Mouse (Mus musculus): ENCODE results near the gene Tmem144. TPM values are rescaled to one million over a fixed set of nuclear protein-coding genes. Genes with fewer than 3 reads are reported as not detected.

Tmem144 gene
- total RNA-seq, 2 experiments from 2014 or later = 3.5 TPM; not detected in 1

DNA sequence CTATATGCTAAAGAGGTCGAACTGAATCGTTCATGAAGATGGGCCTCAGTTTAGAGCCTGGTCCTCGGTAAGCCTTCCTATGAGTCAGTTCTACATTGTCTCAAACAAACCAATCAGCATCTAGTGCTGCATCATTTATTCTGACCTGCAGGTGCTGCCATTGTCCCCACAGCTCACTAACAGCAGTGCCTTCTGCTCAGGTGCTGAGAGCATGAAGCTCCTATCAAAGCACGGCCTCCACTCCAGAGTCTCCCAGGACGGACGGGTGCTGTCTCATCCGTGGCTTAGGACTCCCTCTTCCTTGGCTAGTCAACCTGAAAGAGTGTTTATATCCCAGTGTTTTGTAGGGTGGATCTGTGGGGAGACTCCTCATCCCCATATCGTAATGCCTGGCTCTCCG lies 14.0 kb upstream of the Tmem144 start:
- ATAC-seq (replicated peaks; ENCODE audit: low FRiP score, poor library complexity, severe bottlenecking) = no peak

DNA sequence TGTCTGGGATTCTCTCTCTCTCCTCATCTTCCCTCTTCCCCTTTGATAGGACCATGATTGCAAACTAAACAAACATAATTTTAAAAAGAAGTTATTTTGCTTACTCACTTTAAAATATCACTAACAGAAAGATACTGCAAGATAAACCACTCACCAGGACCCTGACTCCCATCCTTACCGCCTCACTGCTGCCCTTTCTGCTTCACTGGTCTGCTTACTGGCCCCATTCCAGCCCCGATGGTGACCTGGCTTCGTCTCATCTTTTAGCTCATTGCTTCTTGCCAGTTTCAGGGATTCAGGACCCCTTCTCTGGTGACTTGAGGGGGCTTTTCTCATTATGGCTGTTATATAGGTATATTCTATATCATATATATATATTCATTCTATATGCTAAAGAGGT lies 13.5 kb upstream of the Tmem144 start:
- ATAC-seq (replicated peaks; ENCODE audit: low FRiP score, poor library complexity, severe bottlenecking) = no peak

DNA sequence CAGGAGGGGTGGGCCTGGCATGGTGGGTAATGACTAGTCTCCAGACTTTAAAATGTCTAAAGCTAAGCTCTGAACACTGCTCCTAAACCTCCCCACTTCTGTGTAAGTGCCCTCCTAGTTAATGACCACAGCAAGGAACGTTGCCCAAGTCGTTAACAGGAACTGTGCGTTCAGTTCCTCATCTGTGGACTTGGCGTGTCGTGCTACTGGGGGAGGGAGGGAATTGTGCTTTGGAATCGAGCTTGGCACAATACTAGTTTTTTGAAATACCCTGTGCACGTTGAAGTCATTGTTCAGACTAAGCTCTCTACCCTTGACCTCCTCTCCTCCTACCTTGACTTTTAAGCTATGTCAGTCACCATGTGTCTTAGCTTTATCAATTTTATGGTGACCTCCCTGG lies 12.3 kb upstream of the Tmem144 start:
- ATAC-seq (replicated peaks; ENCODE audit: low FRiP score, poor library complexity, severe bottlenecking) = no peak

DNA sequence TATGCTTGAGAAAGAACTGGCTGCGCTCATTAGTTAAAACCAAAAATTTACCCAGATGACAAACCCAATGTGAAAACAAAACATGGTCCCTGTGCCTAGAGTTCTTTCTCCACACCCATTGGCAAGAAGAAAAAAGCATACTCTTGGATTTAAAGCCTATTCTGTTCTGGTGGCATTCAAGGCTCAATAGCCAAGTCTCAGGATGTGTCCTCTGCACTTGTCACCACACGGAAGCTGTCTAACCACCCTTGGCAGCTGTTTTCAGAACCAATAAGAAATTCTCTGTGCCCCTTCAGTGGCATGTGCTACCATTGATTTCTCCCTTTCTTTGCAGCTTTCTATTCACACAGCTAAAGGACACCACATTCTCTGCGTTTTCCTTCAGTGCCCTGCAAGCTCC lies 5.6 kb upstream of the Tmem144 start:
- no peak for ATAC-seq (replicated peaks; ENCODE audit: low FRiP score, poor library complexity, severe bottlenecking)

DNA sequence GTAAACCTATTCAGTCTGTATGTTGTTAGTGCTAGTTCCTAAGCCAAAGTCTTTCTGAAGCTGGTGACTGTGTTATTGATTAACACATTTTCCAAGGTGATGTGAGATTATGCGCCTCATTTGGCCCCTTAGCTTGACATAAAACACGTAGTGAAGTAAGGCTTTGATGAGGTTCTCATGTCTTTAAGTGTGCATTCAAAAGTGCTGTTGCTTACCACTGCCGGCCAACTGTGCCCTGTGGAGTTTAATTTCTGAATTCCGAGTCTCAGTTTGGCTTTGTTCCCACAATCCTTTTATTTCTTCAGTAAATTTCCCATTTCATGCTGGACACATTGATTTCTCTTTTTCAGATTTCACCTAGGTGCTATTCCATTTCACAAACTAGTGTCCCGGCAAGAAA lies 5.2 kb upstream of the Tmem144 start:
- no peak for ATAC-seq (replicated peaks; ENCODE audit: low FRiP score, poor library complexity, severe bottlenecking)

DNA sequence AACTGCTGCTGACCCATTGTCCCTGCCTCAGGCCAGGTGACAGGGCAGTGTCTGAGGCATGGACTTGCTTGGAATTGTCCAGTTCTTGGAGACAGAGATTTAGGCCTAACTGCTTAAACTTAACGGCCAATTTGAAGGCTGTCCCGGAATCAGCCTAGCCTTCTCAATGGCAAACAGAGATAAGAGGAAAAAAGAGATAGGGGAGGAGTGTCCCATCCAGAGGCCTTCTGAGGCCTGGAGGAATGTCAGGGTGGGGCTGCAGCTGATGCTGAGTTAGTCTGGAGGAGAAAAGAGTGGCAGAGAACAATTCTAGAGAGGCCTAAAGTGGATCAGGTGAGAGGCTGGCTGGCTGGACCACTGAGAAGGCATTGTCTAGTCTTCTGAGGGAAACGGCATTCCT lies 465 bp downstream of the Tmem144 start:
- ATAC-seq (replicated peaks; ENCODE audit: low FRiP score, poor library complexity, severe bottlenecking) = no peak

DNA sequence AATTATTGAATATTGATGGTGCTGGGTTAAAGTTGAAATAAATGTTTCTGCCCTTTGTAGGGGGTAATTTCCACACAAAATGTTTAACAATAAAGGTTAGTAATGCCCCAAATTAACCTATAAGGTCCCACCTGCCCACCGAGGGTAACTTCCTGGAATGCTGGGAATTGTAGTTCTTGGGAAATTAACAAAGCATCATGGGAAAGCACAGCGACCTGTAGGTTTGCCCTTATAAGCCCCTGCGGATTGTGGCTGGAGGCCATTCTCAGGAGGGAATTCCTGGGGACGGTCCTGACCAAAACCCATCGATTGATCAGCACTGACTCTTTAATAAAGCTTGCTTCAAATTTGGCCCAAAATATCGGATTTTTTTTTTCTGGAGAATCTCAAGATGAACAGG lies 1.9 kb downstream of the Tmem144 start:
- no peak for ATAC-seq (replicated peaks; ENCODE audit: low FRiP score, poor library complexity, severe bottlenecking)

DNA sequence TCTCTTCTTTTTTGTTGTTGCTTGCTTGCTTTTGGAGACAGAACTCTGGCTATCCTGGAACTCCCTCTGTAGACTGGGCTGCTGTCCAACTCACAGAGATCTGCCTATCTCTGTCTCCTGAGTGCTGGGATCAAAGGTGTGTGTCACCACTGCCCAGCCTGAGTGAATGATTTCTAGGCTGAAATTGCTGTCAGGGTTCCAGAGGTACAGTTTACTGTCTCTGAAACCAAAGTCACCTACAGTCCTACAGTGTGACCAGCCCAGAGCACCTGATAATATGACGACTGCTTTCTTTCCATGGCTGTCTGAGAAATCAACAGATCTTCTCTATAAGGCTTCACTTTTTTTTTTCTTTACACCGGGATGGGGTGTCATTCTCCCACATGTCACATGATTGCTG lies 3.0 kb downstream of the Tmem144 start:
- no peak for ATAC-seq (replicated peaks; ENCODE audit: low FRiP score, poor library complexity, severe bottlenecking)

DNA sequence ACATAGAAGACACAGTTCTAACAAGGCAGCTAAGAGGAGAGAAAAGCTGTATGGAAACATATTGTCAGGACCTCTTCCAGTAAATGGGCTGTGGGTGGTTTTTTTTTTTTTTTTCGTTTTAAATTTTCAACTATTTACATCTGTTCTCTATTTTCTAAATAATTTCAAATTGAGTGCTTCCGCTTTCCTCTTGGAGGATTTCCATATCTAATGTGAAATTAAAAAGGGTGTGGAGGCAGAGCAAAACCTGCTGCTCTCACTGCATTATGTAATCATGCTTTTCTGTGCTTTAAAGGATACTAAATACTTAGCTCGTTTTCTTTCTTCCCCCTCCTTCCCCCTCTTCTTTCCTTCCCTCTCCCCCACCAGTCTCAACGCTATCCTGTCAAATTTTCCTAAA lies 3.7 kb downstream of the Tmem144 start:
- no peak for ATAC-seq (replicated peaks; ENCODE audit: low FRiP score, poor library complexity, severe bottlenecking)

DNA sequence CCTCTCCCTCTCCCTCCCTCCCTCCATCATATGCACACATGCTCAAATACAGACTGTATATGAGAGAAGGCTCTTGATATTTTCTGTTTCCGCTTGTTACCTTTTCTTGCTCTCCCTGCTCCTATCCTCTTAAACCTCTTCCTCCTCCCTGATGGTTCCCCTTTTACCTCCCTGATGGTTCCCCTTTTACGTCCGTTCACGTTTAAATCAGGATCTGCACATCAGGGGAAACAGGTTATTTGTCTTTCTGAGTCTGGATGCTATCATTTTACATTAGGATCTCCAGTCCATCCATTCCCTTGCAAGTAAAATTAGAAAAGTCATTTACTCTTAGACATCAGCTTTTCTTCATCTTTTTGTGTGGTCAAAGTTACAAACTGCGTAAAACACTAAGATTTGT lies 5.9 kb downstream of the Tmem144 start:
- ATAC-seq (replicated peaks; ENCODE audit: low FRiP score, poor library complexity, severe bottlenecking) = no peak

DNA sequence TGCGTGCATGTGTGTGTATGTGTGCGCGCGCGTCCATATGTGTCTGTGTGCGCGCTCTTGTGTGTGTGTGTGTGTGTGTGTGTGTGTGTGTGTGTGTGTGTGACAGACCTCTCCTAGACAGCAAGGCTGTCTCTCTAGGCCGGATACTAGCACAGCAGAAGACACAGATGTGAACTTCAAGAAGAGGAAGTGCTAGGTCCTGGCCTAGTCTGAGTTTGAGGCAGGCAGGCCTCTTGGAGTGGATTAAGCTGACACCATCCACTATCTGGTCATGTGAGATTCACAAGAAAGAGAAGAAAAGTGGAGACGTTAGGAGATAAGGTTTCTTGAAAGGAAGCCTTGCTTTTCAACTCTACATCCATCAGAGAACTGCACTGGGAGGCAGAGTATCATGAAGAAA lies 8.6 kb downstream of the Tmem144 start:
- no peak for ATAC-seq (replicated peaks; ENCODE audit: low FRiP score, poor library complexity, severe bottlenecking)

DNA sequence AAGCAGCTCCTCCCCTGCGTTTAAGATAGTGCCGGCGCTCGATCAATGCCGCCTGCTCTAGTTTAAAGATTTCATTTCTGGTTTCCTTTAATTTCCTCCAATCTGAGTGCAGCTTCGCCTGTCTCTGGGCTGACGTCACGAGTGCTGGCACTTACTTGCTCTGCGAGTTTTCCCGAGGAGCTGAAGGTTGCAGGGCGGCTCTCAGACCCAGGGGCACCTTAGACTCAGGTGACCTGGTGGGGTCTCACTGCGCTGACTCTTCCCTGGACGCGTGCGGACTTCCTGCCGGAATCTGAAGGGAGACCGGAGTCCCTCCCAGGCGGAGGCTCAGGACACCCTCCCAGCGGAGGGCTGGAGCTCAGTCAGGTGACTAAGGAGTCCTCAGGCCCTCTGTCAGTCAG lies 10.0 kb downstream of the Tmem144 start:
- peak; percentile 69 for ATAC-seq (replicated peaks; ENCODE audit: low FRiP score, poor library complexity, severe bottlenecking)

DNA sequence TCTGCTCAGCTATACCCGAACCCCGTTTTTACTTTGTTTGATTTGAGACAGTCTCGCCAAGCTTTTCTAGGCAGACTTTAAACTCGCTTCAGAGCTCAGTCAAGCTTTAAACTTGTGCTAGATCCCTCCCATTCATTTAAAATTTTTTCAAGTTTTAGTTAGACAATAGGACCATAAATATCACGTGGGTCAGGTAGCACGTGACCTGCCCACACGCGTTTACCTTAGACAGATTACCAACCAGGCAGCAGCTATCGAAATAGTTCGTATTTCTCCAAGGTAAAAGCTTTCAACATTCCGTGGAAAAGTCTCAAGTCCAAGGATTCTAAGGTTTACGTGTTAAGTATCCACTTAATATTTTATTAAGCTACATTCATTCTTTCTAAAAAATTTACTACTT lies 10.4 kb downstream of the Tmem144 start:
- ATAC-seq (replicated peaks; ENCODE audit: low FRiP score, poor library complexity, severe bottlenecking) = no peak

DNA sequence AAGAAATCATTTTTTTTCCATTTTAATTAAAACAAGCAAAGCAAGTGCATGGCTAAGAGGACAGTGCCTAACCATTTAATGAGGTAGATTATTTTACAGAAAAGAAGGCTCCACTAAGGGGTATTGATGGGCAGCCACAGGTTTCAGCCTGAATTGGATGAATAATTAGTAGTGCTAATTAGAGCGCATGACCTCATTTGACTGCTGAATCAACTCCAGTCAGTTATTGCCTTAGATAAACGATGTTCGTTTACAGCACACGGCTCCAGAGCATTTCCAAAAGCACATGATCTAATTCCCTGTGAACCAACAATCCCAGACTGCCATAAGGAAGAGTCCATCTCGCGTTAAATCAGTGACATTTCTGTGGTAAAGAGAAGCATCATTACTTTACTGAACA lies 11.1 kb downstream of the Tmem144 start:
- no peak for ATAC-seq (replicated peaks; ENCODE audit: low FRiP score, poor library complexity, severe bottlenecking)

DNA sequence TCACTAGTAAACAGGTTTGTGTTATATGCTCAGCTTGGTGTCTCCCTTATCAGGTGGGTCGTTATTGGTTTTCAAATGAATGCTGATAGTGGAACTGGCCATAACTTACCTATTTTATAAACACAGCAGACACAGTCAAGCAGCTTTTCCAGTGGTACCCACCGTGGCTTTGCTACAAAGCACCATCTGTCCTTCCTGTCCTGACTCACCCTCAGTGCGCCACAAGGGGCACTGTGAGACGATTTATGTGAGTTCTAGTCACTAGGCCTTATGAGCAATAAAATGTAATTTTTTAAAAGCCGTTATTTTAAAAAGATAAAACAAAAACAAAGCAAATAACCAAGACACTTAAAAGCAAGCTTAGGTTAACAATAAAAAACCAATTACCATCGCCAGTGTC lies 13.8 kb downstream of the Tmem144 start:
- no peak for ATAC-seq (replicated peaks; ENCODE audit: low FRiP score, poor library complexity, severe bottlenecking)

DNA sequence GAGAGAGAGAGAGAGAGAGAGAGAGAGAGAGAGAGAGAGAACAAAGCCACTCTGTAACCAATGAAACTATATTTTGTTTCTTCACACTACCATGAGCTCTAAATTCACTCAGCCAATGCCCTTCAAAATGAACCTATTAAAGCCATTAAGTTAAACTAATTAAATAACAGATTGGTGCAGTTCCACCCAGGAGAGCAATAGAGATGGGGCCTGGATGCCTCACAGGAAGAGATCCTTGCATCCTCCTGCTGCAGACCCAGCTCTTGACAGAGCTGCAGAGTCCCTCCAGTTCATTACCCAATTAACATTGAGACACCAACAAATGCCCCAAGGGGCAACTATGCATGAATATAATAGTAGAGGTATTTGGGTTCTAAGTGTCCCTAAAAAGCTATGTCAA lies 23.3 kb downstream of the Tmem144 start:
- no peak for ATAC-seq (replicated peaks; ENCODE audit: low FRiP score, poor library complexity, severe bottlenecking)

DNA sequence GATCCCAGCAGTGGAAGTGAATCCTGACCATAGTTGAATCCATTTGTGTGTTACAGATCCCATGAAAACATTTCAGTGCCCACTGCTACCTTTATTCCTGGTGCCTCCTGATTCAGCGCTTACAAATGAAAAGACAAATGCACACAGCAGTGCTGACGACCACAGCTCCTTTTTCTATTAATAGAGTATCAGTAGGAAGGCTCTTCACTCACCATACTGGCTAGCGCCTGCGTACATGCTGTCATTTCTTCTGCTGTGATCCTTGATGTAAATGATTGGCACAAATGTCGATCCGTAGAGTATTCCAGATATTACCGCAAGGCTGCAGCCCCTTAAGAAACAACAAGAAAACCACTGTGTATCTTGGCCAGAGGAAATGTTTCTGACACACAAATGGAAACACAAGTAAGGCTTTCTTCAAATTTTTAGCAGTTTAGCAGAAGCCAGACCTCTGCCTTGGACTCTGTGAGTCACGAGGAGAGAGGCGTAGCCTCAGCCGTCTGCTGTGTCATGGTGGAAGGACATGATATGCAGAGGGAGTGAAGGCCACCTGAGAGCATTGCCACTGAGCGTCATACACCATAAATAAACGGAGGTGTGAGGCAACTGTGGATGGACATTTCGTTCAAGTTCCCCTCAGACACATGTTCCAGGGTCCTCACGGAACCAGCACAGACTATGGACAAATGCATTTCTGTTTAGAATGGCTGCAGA lies 27.3 kb downstream of the Tmem144 start:
- no peak for ATAC-seq (replicated peaks; ENCODE audit: low FRiP score, poor library complexity, severe bottlenecking)

DNA sequence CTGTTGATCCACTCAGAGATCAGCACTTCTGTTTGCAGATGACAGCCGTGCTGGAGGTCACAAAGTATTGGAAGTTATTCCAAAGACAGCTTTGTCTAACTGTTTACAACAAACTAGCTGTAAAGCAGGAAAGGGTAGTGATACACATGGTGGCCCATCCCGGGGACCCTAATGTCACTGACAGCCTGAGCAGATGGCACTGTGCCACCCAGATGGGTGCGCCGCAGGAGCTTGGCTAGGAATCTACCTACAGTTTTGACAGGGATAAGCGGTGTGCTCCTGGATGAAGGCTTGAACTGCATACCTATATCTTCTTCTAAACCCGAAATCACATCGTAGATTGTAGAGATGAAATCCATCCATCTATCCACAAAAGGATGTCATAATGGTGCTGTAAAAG lies 29.4 kb downstream of the Tmem144 start:
- ATAC-seq (replicated peaks; ENCODE audit: low FRiP score, poor library complexity, severe bottlenecking) = no peak

DNA sequence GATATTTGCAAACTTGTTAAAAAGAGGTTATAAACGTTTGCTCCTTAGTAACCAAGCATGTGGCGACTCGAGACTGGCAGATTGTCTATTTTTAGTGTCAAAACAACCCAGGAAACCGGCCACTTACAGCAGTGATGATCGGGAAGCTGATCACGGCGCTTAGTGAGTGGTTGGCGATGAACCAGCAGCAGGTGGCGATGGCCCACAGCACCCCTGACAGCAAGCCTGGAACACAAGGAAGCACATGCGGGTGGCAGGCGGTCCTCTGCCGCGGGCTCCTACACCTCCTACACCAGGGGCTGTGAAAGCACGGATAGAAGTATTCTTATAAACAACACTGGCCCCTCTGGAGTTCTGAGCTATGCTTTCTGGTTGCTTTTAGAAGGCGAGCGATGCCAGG lies 31.4 kb downstream of the Tmem144 start:
- ATAC-seq (replicated peaks; ENCODE audit: low FRiP score, poor library complexity, severe bottlenecking) = no peak

DNA sequence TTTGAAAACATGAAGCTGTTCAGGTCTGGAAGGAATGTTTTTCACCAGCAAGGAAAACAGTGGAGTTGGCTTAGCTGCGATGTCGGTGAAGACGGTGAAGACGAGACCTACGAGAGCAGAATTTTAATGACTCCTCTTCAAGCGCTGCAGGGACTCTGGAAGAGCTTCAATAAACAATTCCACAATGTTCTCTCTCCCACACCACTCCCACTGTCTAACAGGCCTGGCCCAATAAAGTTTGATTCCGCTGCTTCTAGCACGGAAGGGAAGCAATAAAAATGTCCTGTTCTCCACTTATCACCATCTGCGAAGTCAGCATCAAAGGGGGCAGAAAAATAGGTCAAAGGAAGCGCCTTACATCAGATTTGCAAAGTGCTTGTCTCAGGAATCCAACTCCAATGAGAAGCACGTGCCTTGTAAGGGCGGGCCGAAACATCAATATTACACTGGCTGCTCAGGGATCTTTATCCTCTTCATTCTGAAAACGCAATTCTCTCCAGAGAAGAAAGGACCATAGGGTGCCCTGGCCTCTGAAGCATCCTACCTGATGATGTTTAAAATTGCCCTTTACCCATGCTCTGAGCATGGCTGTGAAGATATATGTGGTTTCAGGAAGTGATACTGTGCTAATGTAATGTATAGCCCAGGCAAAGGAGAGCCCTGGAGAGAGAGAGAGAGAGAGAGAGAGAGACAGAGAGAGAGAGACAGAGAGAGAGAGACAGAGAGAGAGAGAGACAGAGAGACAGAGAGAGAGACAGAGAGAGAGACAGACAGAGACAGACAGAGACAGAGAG lies 34.2 kb downstream of the Tmem144 start:
- ATAC-seq (replicated peaks; ENCODE audit: low FRiP score, poor library complexity, severe bottlenecking) = no peak

DNA sequence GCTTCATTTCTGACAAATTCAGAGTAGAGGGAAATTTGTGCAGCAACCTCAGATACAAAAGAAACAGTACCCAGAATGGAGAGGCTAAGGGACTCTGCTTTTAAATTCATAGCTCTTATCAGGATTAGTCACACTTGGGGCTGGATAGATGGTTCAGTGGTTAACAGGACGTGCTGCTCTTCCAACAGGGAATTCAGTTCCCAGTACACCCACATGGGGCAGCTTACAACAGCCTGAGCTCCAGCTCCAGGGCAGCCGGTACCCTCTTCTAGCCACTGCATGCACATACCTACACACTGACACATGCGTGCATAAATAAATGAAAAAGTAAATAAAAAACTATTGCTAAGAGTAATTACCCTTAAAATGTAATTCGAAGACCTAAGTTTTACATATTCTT lies 36.3 kb downstream of the Tmem144 start:
- no peak for ATAC-seq (replicated peaks; ENCODE audit: low FRiP score, poor library complexity, severe bottlenecking)

Data from erythroblast, adult 5-6 weeks (primary cell).